Mouse (Mus musculus): Measurements from ENCODE around the gene Igsf6.

DNA sequence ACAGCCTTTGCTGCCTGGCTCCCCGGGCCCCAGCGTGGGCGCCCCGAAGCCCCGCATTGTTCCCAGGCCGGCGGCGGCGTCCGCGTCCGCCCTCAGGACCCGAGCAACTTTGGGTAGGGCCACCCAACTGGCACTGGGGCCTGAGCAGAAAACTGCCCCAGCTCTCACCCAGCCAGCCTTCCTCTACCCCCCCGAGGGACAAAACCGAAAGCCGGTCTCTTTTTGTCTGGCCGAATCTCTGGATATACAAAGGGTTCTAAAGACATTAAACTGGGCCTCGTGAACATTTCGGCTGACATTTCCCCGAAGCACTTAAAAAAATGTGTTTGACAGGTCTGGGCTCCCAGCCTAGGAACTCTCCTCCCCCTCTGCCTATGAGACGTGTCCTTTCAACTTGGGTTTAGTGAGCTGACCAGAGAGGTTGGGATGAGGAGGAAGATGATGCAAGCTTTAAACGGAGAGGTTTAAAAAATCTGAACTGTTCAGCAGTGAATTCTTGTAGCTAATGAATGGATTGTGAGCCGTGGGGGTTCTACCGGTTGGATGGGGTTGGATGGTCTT, 39.1 kb downstream of the Igsf6 start:
- TF ChIP-seq CTCF (IDR thresholded peaks at IDR 0.05; ENCODE audit: extremely low read depth, insufficient read depth, insufficient read length, insufficient replicate concordance) (no peak), POLR2A (IDR thresholded peaks at IDR 0.05; ENCODE audit: low read depth, low read length) (no peak)

All from spleen, adult 2 months (tissue).